Mouse (Mus musculus): ENCODE results near the gene Usp43.
A peak's percentile ranks its signal among the peaks of the same experiment; 100 is the strongest.

Gene Usp43

GRCm38 (mm10) chr11:67811535-67811934, 110.4 kb downstream of the Usp43 start:
- DNase-seq (ENCODE audit: low spot score in 2 of 2): peak in 1 of 2 experiments; percentile 14

GRCm38 (mm10) chr11:67808051-67808450, 113.9 kb downstream of the Usp43 start:
- DNase-seq (ENCODE audit: low spot score in 2 of 2): no peak

DNA sequence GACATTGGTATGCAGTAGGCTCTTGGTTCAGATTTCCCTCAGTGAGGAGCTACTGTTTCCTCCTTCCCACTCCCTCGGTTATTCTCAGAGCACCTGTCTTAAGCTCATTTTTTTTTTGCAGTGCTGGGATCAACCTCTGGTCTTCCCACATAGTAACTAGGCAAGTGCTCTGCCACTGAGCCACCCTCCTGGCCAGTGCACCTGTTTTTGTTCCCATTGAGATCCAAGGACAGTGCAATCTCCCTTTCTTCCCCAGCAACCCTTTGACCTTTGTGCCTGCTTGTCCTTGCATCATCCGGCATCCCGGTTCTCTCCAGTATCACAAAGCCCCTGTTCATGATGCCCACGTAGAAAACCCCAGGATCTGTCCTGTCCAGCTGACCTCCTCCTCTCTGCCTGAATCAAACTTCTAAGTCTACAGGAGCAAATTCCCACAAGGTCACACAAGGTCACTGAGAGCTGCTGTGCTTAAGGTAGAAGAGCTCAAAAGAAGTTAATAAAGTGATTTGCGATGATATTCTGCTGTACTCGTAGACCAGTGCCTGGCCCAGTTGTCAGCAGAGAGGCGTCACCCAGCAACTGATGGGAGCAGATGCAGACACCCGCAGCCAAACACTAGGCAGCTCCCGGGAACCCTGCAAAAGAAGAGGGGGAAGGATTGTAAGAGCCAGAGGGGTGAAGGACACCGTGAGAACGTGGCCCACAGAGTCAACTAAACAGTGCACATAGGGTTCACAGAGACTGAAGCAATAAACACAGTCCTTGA, 114.9 kb downstream of the Usp43 start:
- DNase-seq (ENCODE audit: low spot score in 2 of 2): no peak

GRCm38 (mm10) chr11:67805538-67805937, 116.4 kb downstream of the Usp43 start:
- no peak for DNase-seq (ENCODE audit: low spot score in 2 of 2)
